Mouse (Mus musculus) naive thymus-derived CD4-positive, alpha-beta T cell, adult 5 months (primary cell): Measurements from ENCODE around the gene Rundc1. TPM values are rescaled to one million over a fixed set of nuclear protein-coding genes. Genes with fewer than 3 reads are reported as not detected.

ENCODE experiments used
- polyA plus RNA-seq: library from polyadenylated mRNA; unstranded; fragments of 100-300 nt; shearing (Covaris generic); gene quantifications from one replicate; pipeline ENCODE4 v1.2.1, GENCODE M21; 2017

The Rundc1 gene
- 29.5 TPM for polyA plus RNA-seq

GRCm38 (mm10) chr11:101424925-101425813 is at the start of gene Rundc1, which contains the start of gene Ptges3l:
Rundc1 (plus strand) TSS chr11:101425085.
Ptges3l (minus strand) TSS chr11:101425333.

GRCm38 (mm10) chr11:101417101-101417855 is 7.6 kb upstream of the Rundc1 start, which contains the start of gene Aarsd1:
Aarsd1 (minus strand) TSS chr11:101417615.

GRCm38 (mm10) chr11:101424105-101424851 is 607 bp upstream of the Rundc1 start, which contains the start of gene Gm27029:
Gm27029 (minus strand) TSS chr11:101424796.

DNA sequence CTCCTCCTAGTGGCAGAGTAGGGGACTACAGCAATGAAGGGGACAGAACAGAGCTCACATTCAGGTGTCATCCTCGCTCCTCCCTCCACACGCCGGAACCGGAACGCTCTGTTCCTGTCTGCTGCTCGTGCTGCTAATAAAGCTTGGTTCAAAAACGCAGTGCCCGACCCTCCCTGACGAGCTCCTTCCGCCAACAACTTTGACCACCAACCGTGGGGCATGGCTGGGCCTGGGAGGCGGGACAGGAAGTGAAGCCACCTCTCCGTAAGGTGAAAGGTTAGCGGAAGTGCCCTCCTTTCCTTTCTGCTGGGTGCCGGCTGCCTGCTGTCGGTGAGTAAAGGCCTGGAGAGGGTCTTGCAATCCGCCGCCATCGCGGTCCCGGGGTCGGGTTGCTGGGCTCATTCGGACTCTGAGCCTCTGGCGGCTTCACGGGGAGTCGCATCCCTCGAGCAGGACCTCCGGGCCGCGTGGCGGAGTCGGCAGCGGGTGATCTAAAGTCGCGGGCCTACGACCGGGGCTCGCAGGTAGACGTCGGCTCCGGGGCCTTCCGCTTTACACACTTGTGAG is 17.3 kb downstream of the Rundc1 start, which contains the start of gene Rpl27:
Gene Rpl27, plus strand, starts transcription at position 172 of the 567 bp plus-strand sequence.

DNA sequence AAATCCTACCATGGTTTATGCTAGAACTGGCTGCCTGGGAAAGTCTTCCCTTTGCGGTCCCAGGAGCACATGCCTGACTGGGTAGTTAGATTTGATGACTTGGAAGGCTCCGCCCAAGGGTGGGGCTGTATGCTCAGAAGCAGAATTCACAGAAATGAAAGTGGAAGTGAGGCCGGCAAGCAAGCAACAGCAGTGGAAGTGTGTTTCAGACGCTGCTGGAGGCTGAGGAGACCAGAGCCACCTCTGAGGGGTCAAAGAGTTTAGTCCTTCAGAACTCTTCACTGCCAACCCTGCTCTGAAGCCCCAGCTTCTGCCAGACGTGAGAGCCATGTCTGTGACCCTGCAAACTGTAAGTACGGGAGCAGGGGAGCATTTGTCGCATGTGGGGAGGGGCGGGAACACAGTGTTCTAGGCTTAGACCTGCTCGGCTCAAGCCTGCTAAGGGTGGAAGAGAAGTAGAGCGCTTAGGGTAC is 23.4 kb downstream of the Rundc1 start, which contains the start of gene Ifi35:
Gene Ifi35, plus strand, starts transcription at position 134 of the 473 bp plus-strand sequence.

DNA sequence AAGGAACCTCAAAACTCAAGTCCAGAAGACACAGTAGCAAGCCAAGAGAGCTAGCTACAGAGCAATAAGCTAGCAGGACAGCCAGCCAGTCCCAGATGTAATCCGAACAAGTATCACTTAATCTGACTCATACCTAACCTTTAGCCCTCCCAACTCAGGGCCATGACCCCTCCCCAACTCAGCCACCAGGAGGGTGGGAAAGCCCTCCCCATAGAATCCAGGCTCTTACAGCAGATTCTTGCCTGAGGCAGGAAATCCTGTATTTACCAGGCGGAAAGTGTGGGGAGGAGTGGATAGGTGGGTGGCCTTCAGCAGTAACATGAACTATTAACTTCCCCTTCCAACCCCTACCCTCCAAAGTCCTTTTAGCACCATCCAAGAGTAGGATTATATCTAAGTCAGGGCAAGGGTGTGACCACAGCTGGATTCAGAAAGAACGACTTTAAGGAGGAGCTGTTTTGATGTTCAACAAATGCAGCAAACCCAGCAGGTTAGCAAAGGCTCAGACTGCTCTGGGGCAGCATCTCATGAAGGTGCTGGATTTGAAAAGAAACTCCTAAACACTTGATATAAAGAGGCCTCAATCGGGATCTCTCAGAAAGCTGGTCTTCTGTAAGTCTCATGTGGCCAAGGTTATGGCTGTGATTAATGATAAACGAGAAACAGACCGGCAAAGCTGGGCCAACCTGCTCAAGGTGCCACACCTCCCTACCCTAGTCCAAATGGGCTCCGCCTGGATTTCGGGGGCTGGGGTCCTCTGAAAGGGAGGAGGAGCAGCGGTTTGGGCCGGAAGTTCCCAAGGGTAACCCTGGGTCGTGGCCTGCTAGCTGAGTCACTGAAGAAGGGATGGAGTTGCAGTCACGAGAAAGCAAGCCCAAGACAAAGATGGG is 39.6 kb downstream of the Rundc1 start, which contains the start of gene Rnd2:
Gene Rnd2, plus strand, starts transcription at position 789 of the 890 bp plus-strand sequence.

DNA sequence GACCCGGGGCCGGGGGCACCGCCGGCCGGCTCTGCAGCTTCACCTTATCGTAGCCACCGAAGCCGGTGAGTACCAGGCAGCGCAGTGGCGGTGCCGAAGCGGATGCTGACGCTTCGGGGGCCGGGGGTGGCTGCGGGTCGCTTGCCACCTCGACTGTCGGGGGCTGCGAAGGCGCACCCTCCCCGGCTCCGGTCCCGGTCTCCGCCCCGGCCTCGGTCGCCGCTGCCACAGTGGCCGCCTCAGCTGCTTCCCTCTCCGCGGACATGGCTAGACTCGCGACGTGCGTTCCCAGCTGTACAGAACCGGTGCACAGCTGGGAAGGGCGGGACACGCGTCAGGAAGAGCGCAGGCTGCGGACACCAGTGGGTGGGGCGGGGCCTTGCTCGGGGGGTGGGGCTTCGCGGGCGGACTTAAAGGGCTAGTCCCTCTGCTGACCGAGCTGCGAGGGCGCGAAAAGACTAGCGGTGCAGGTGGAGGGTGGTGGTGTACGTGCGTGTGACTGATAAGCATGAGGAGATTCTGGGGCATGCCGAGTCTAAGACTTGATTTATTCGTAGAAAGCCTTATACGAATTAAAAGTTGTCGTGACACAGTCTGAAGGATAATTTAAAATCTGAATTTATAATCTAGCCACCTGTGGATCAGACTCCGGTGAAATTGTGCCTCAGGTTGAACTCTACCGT is 41.1 kb downstream of the Rundc1 start, which contains the start of gene Vat1:
Gene Vat1, minus strand, starts transcription at position 362 of the 683 bp plus-strand sequence.

Other genes starting within 250 kb of the Rundc1 start
- not detected for gene Ccr10, start 249.6 kb upstream of the Rundc1 start, polyA plus RNA-seq
- gene Ezh1, start 198.6 kb upstream of the Rundc1 start, polyA plus RNA-seq: 83.6 TPM
- not detected for gene Ramp2, start 179.1 kb upstream of the Rundc1 start, polyA plus RNA-seq
- gene Vps25, start 171.4 kb upstream of the Rundc1 start, polyA plus RNA-seq: 83.2 TPM
- gene Wnk4, start 164.5 kb upstream of the Rundc1 start, polyA plus RNA-seq: 5.3 TPM
- gene Cntd1, start 146.1 kb upstream of the Rundc1 start, polyA plus RNA-seq: 0.36 TPM
- 51.8 TPM for gene Coa3, start 146.0 kb upstream of the Rundc1 start, polyA plus RNA-seq
- 208 TPM for gene Becn1, start 122.8 kb upstream of the Rundc1 start, polyA plus RNA-seq
- 178 TPM for gene Psme3, start 108.9 kb upstream of the Rundc1 start, polyA plus RNA-seq
- 4.7 TPM for gene Aoc2, start 100.0 kb upstream of the Rundc1 start, polyA plus RNA-seq
- gene Aoc3, start 94.5 kb upstream of the Rundc1 start, polyA plus RNA-seq: not detected
- gene G6pc, start 57.5 kb upstream of the Rundc1 start, polyA plus RNA-seq: not detected
- gene Aarsd1, start 7.5 kb upstream of the Rundc1 start, polyA plus RNA-seq: 27.6 TPM
- not detected for gene Gm27029, start 289 bp upstream of the Rundc1 start, polyA plus RNA-seq
- 3.8 TPM for gene Ptges3l, start 248 bp downstream of the Rundc1 start, polyA plus RNA-seq
- gene Rpl27, start 17.2 kb downstream of the Rundc1 start, polyA plus RNA-seq: 269 TPM
- gene Ifi35, start 23.3 kb downstream of the Rundc1 start, polyA plus RNA-seq: 128 TPM
- gene Rnd2, start 39.9 kb downstream of the Rundc1 start, polyA plus RNA-seq: 0.25 TPM
- 0.36 TPM for gene Vat1, start 41.1 kb downstream of the Rundc1 start, polyA plus RNA-seq
- 4.3 TPM for gene Brca1, start 126.9 kb downstream of the Rundc1 start, polyA plus RNA-seq
- 127 TPM for gene Nbr1, start 127.1 kb downstream of the Rundc1 start, polyA plus RNA-seq
- gene Tmem106a, start 157.2 kb downstream of the Rundc1 start, polyA plus RNA-seq: 2.2 TPM
- not detected for gene Gm11634, start 174.2 kb downstream of the Rundc1 start, polyA plus RNA-seq
- gene Rdm1, start 202.1 kb downstream of the Rundc1 start, polyA plus RNA-seq: 30.2 TPM
- gene Arl4d, start 240.5 kb downstream of the Rundc1 start, polyA plus RNA-seq: 1.8 TPM